Mouse (Mus musculus): Measurements from ENCODE around the gene Gpr15. TPM values are rescaled to one million over a fixed set of nuclear protein-coding genes. Genes with fewer than 3 reads are reported as not detected.

Gene Gpr15
- total and polyA plus RNA-seq, 2 experiments from 2014 or later, result 0.10 TPM; not detected in 1

DNA sequence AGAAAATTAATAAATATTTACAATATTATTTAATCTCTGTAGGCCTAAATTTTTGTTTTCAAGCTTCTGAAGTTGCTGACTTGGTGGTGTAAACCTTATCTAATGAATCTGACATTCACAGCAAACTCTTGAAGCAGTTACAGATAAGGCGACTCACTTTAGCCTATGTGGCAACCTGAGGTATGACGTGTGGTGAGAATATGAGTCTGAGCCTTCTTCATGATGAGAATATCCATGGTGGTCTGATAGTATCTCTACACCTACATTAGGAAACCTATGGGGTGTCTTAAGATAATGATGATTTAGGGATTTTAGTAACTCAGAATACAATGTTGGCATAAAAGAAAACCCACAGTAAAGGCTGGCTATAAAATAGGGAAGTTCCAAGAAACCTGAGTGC, 3.4 kb upstream of the Gpr15 start:
- Histone ChIP-seq H3K9ac (replicated peaks; ENCODE audit: low read depth, low read length) (no peak overlapping the region), H3K4me1 (ENCODE audit: control insufficient read depth, insufficient read depth) (no peaks in the 10 kb centered on the region), H3K27me3 (ENCODE audit: control insufficient read depth, insufficient read depth, low read length) (no peaks in the 10 kb centered on the region), H3K4me2 (ENCODE audit: low read depth, low read length) (no peak overlapping the region), H3K27ac (ENCODE audit: low read depth) (no peak overlapping the region), H3K36me3 (replicated peaks; ENCODE audit: control insufficient read depth, insufficient read depth, low read length) (no peaks in the 10 kb centered on the region), H3K4me3 (ENCODE audit: low read depth, low read length) (no peak overlapping the region), H3K9me3 (replicated peaks; ENCODE audit: control insufficient read depth, low read length) (no peaks in the 10 kb centered on the region)
- TF ChIP-seq CTCF (IDR thresholded peaks at IDR 0.05; ENCODE audit: low read depth), result no peak
- TF ChIP-seq EP300 (IDR thresholded peaks at IDR 0.05; ENCODE audit: low read depth), result no peak
- WGBS, result 71% methylated on average over 2 of the region's 2 CpGs
- DNase-seq (ENCODE audit: low spot score) (no peak), ATAC-seq (ENCODE audit: insufficient read depth, low read depth) (no peak)

DNA sequence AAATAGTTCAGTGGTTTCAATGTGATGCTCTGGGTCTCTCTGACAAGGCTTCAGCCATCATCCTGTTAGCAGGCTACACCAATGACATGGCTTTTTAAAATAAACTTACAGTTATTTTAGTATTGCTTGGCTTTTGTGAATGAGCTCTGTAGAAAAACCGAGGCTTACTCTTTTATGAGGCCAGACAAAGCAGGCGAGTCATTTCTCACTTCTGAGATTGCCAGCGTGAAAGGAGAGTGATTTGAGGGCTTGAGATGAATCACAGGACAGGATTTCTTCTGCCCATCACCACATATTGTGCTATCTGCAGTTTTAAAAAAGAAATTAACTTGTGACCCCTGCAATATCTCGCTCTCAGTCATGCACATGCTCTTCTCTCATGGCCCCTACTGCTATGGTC, 3.9 kb downstream of the Gpr15 start:
- no peaks in the 10 kb centered on the region for H3K9me3 ChIP-seq (replicated peaks; ENCODE audit: control insufficient read depth, low read length)
- no peak overlapping the region for H3K4me3 ChIP-seq (ENCODE audit: low read depth, low read length)
- no peak overlapping the region for H3K9ac ChIP-seq (replicated peaks; ENCODE audit: low read depth, low read length)
- no peak overlapping the region for H3K4me2 ChIP-seq (ENCODE audit: low read depth, low read length)
- H3K27me3 ChIP-seq (ENCODE audit: control insufficient read depth, insufficient read depth, low read length), result no peaks in the 10 kb centered on the region
- TF ChIP-seq CTCF (IDR thresholded peaks at IDR 0.05; ENCODE audit: low read depth) (no peak), EP300 (IDR thresholded peaks at IDR 0.05; ENCODE audit: low read depth) (no peak)
- DNase-seq (ENCODE audit: low spot score) (no peak), ATAC-seq (ENCODE audit: insufficient read depth, low read depth) (no peak)
- H3K4me1 ChIP-seq (ENCODE audit: control insufficient read depth, insufficient read depth), result no peaks in the 10 kb centered on the region
- H3K36me3 ChIP-seq (replicated peaks; ENCODE audit: control insufficient read depth, insufficient read depth, low read length), result no peaks in the 10 kb centered on the region
- no peak overlapping the region for H3K27ac ChIP-seq (ENCODE audit: low read depth)
- 48% methylated on average over 4 of the region's 4 CpGs for WGBS

DNA sequence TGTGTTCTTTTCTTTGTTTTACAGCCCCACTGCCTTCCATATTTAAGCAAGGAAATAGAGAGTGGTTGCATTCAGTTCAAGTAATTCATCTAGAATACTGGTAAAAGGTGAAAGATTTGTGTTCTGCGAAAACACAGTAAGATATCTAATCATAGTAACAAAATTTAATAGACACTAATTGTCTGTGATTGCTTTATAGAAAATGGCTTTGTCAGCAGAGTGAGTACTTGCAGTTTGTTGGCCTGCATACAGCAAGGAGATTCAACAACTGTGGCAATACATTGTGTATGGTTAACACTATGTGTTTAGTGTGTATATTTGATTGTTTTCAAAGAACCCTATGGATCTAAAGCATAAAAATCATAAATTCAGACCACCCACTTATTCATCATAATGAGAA, 5.7 kb downstream of the Gpr15 start:
- WGBS, result 62% methylated on average over 1 of the region's 1 CpGs
- no peak overlapping the region for H3K4me3 ChIP-seq (ENCODE audit: low read depth, low read length)
- no peak overlapping the region for H3K4me2 ChIP-seq (ENCODE audit: low read depth, low read length)
- no peak overlapping the region for H3K9ac ChIP-seq (replicated peaks; ENCODE audit: low read depth, low read length)
- no peaks in the 10 kb centered on the region for H3K4me1 ChIP-seq (ENCODE audit: control insufficient read depth, insufficient read depth)
- no peak for DNase-seq (ENCODE audit: low spot score)
- ATAC-seq (ENCODE audit: insufficient read depth, low read depth), result no peak
- H3K36me3 ChIP-seq (replicated peaks; ENCODE audit: control insufficient read depth, insufficient read depth, low read length), result no peaks in the 10 kb centered on the region
- H3K27ac ChIP-seq (ENCODE audit: low read depth), result no peak overlapping the region
- TF ChIP-seq EP300 (IDR thresholded peaks at IDR 0.05; ENCODE audit: low read depth) (no peak), CTCF (IDR thresholded peaks at IDR 0.05; ENCODE audit: low read depth) (no peak)
- no peaks in the 10 kb centered on the region for H3K27me3 ChIP-seq (ENCODE audit: control insufficient read depth, insufficient read depth, low read length)
- no peaks in the 10 kb centered on the region for H3K9me3 ChIP-seq (replicated peaks; ENCODE audit: control insufficient read depth, low read length)

DNA sequence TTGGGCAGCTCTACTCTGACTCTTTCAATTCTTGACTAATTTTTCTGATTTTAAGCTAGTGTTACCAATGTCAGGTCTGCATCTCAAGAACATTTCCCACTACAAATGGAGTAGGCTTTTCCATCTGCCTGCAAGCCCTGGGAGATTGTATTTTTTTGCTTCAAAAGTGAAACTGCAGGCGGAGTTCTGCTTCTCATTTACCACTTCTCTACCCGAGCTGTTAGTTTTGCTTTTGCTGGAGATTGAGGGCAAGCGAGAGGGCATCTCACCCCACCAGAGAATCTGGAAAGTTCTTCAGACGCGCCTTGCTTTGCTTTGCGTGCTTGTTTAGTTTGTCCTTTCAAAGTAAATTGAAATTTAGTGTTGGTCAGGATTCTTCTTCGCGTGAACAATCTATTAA, 6.6 kb downstream of the Gpr15 start:
- DNase-seq (ENCODE audit: low spot score) (no peak), ATAC-seq (ENCODE audit: insufficient read depth, low read depth) (no peak)
- Histone ChIP-seq H3K27me3 (ENCODE audit: control insufficient read depth, insufficient read depth, low read length) (no peaks in the 10 kb centered on the region), H3K9me3 (replicated peaks; ENCODE audit: control insufficient read depth, low read length) (no peaks in the 10 kb centered on the region), H3K4me2 (ENCODE audit: low read depth, low read length) (no peak overlapping the region), H3K4me1 (ENCODE audit: control insufficient read depth, insufficient read depth) (no peaks in the 10 kb centered on the region), H3K36me3 (replicated peaks; ENCODE audit: control insufficient read depth, insufficient read depth, low read length) (no peaks in the 10 kb centered on the region), H3K27ac (ENCODE audit: low read depth) (no peak overlapping the region), H3K4me3 (ENCODE audit: low read depth, low read length) (no peak overlapping the region), H3K9ac (replicated peaks; ENCODE audit: low read depth, low read length) (no peak overlapping the region)
- WGBS, result 71% methylated on average over 8 of the region's 8 CpGs
- no peak for TF ChIP-seq CTCF (IDR thresholded peaks at IDR 0.05; ENCODE audit: low read depth)
- TF ChIP-seq EP300 (IDR thresholded peaks at IDR 0.05; ENCODE audit: low read depth), result no peak

DNA sequence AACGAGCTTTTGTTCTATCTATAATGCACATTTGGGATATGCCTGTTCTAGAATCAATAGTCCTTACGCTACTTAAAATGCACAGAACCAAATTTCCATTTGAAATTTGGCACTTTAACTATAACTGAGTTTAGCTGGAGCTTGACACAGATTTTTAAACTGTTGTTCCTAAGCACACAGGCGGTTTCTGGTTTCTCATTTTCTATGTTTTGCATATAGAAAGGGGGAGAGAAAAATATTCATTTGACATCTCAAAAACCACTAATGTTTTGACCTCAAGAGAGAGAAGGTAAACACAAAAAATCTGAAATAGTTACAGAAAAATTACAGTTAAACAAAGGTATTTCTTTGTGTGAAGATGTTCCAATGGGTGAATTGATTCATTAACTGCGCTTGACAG, 9.3 kb downstream of the Gpr15 start:
- Histone ChIP-seq H3K36me3 (replicated peaks; ENCODE audit: control insufficient read depth, insufficient read depth, low read length) (no peaks in the 10 kb centered on the region), H3K27me3 (ENCODE audit: control insufficient read depth, insufficient read depth, low read length) (no peaks in the 10 kb centered on the region), H3K4me3 (ENCODE audit: low read depth, low read length) (no peak overlapping the region), H3K27ac (ENCODE audit: low read depth) (no peak overlapping the region), H3K4me2 (ENCODE audit: low read depth, low read length) (no peak overlapping the region), H3K9me3 (replicated peaks; ENCODE audit: control insufficient read depth, low read length) (no peaks in the 10 kb centered on the region), H3K9ac (replicated peaks; ENCODE audit: low read depth, low read length) (no peak overlapping the region), H3K4me1 (ENCODE audit: control insufficient read depth, insufficient read depth) (no peaks in the 10 kb centered on the region)
- ATAC-seq (ENCODE audit: insufficient read depth, low read depth) (no peak), DNase-seq (ENCODE audit: low spot score) (no peak)
- no peak for TF ChIP-seq CTCF (IDR thresholded peaks at IDR 0.05; ENCODE audit: low read depth)
- no peak for TF ChIP-seq EP300 (IDR thresholded peaks at IDR 0.05; ENCODE audit: low read depth)
- 88% methylated on average over 4 of the region's 4 CpGs for WGBS

All from heart, postnatal 0 days (tissue).